Mouse (Mus musculus) brain, embryonic 14.5 days (tissue): ENCODE results near the gene S100z.

Experiments
- CTCF ChIP-seq: fragments of 200-500 bp; IDR thresholded peaks from 2 replicates; pipeline ENCODE4 v1.5.1; 2012; ENCODE audit warnings: inconsistent platforms, mild to moderate bottlenecking, moderate library complexity, borderline replicate concordance; ENCODE audit not compliant: insufficient read depth, insufficient read length; ENCODE audit errors: extremely low read depth
- POLR2A ChIP-seq: fragments of 200-500 bp; IDR thresholded peaks from 2 replicates; pipeline ENCODE4 v1.6.1; 2012; ENCODE audit warnings: mild to moderate bottlenecking, inconsistent platforms, borderline replicate concordance; ENCODE audit not compliant: poor library complexity, insufficient read depth, insufficient read length, severe bottlenecking; ENCODE audit errors: extremely low read depth

DNA sequence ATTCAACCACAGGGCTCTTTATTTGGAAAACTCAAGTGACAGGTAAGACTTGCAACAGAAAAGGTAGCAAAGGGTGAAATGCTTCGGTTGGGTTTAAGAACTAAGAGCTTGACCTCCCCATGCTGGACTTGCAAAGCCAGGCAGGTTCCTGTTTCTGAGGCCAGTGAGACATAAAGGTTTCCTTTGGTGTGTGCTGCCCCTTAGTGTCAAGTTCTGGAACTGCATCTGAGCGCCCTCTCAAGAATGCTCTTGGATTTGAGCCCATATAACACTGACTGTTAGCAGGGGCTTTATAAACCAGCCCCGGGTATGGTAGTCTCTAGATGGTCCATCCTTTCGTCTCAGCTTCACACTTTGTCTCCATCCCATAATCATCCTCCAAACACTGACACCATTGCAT lies 2.9 kb upstream of the S100z start:
- TF ChIP-seq CTCF (peak; percentile 91), POLR2A (no peak)
